11 mouse cellular contexts compared by ENCODE assay signal in genomic region chr4:126324861-126325260, GRCm38 (mm10). TPM values are rescaled to one million over a fixed set of nuclear protein-coding genes. Genes with fewer than 3 reads are reported as not detected.
A peak's percentile ranks its signal among the peaks of the same experiment; 100 is the strongest.
DNase-seq lines count a peak whose midpoint lies in the region; ATAC-seq and TF ChIP-seq lines count a peak whose summit lies in the region.
"Had no signal": no experiment of that assay in that cellular context is flagged by ENCODE, and none has a peak within 500 bp of the region (broad histone marks: within the 10 kb centered on the region; RNA-seq: fewer than 3 reads in every experiment).

No protein-coding gene starts in this region.

- peak; percentile 13 for DNase-seq in cerebellum, adult 9-10 months
- no peak for DNase-seq in cerebellum, postnatal 36 days
- DNase-seq in kidney, postnatal 0 days (ENCODE audit: low spot score): no peak
- DNase-seq in kidney, postnatal 36 days: no peak
- peak; percentile 48 for DNase-seq in forebrain, embryonic 14.5 days (ENCODE audit: low spot score)
- peak; percentile 43 for DNase-seq in midbrain, embryonic 14.5 days
- DNase-seq in urinary bladder, postnatal 36 days (ENCODE audit: low spot score in 2 of 2): no peak
- no peak for DNase-seq in retina, postnatal 1 day
- DNase-seq: kidney, adult 9 months; liver had no signal

- 39% methylated on average over 13 of the region's 13 CpGs for WGBS in kidney, postnatal 0 days
- whole genome bisulfite sequencing in forebrain, embryonic 14.5 days: 16% methylated on average over 13 of the region's 13 CpGs
- WGBS in midbrain, embryonic 14.5 days: 20% methylated on average over 13 of the region's 13 CpGs

- peaks cover 13% of the 10 kb centered on the region; the same call in 1 of the 2 replicates for H3K4me1 ChIP-seq in kidney, postnatal 0 days (replicated peaks; ENCODE audit: insufficient read depth, low read length)
- 0 out of 2 replicates have a peak, but pooled peaks cover 9% of the 10 kb centered on the region for H3K4me1 ChIP-seq in forebrain, embryonic 14.5 days (ENCODE audit: control insufficient read depth, insufficient read depth, low read length)
- peaks cover 12% of the 10 kb centered on the region for H3K4me1 ChIP-seq in midbrain, embryonic 14.5 days (ENCODE audit: control insufficient read depth, insufficient read depth, low read length)

- H3K4me2 ChIP-seq in kidney, postnatal 0 days (ENCODE audit: low read length): peak overlapping the region; percentile 52
- H3K4me2 ChIP-seq in forebrain, embryonic 14.5 days (ENCODE audit: low read length): peak overlapping the region; percentile 34
- H3K4me2 ChIP-seq in midbrain, embryonic 14.5 days (ENCODE audit: low read length): peak overlapping the region; percentile 11

- no peak for TF ChIP-seq CTCF in kidney, postnatal 0 days (IDR thresholded peaks at IDR 0.05; ENCODE audit: low read depth)

- no peaks in the 10 kb centered on the region for H3K36me3 ChIP-seq in kidney, postnatal 0 days (ENCODE audit: insufficient read depth, low read length)
- H3K36me3 ChIP-seq in forebrain, embryonic 14.5 days (ENCODE audit: control insufficient read depth, insufficient read depth, low read length): no peaks in the 10 kb centered on the region
- no peaks in the 10 kb centered on the region for H3K36me3 ChIP-seq in midbrain, embryonic 14.5 days (ENCODE audit: control insufficient read depth, insufficient read depth, low read length)

- H3K27me3 ChIP-seq in kidney, postnatal 0 days (ENCODE audit: insufficient read depth, low read length): no peaks in the 10 kb centered on the region
- no peaks in the 10 kb centered on the region; the same call in 1 of the 2 replicates for H3K27me3 ChIP-seq in forebrain, embryonic 14.5 days (replicated peaks; ENCODE audit: control insufficient read depth, insufficient read depth, low read length)
- peaks cover 7% of the 10 kb centered on the region; the same call in 1 of the 2 replicates for H3K27me3 ChIP-seq in midbrain, embryonic 14.5 days (ENCODE audit: control insufficient read depth, insufficient read depth, low read length)

- peak overlapping the region; percentile 17; the same call in 1 of the 2 replicates for H3K4me3 ChIP-seq in kidney, postnatal 0 days (replicated peaks; ENCODE audit: low read depth, low read length)
- no peak overlapping the region for H3K4me3 ChIP-seq in forebrain, embryonic 14.5 days (ENCODE audit: low read depth, low read length)
- no peak overlapping the region for H3K4me3 ChIP-seq in midbrain, embryonic 14.5 days (replicated peaks; ENCODE audit: low read depth, low read length)
- H3K4me3 ChIP-seq: myocyte had no signal

- H3K27ac ChIP-seq in kidney, postnatal 0 days: no peak overlapping the region
- no peak overlapping the region for H3K27ac ChIP-seq in forebrain, embryonic 14.5 days (ENCODE audit: low read depth, low read length)
- no peak overlapping the region for H3K27ac ChIP-seq in midbrain, embryonic 14.5 days (replicated peaks; ENCODE audit: low read depth, low read length)

- no peak for ATAC-seq in kidney, postnatal 0 days (replicated peaks; ENCODE audit: low FRiP score, low read depth)
- ATAC-seq in forebrain, embryonic 14.5 days: no peak
- no peak for ATAC-seq in midbrain, embryonic 14.5 days (ENCODE audit: low FRiP score, low TSS enrichment)

- H3K9ac ChIP-seq in kidney, postnatal 0 days (ENCODE audit: low read depth, low read length): no peak overlapping the region
- H3K9ac ChIP-seq in forebrain, embryonic 14.5 days (ENCODE audit: low read length): peak overlapping the region; percentile 32; the same call in 1 of the 2 replicates
- no peak overlapping the region for H3K9ac ChIP-seq in midbrain, embryonic 14.5 days (replicated peaks; ENCODE audit: low read length)

- no peaks in the 10 kb centered on the region for H3K9me3 ChIP-seq in kidney, postnatal 0 days (replicated peaks; ENCODE audit: low read length)
- H3K9me3 ChIP-seq in forebrain, embryonic 14.5 days (replicated peaks; ENCODE audit: control insufficient read depth, low read length): no peaks in the 10 kb centered on the region
- H3K9me3 ChIP-seq in midbrain, embryonic 14.5 days (ENCODE audit: control insufficient read depth, low read length): no peaks in the 10 kb centered on the region

RNA-seq across cellular contexts. Expression of gene Tekt2, which starts 0.6 kb away (rescaled TPM):
- 2.1 TPM in 2 replicates for polyA plus RNA-seq in kidney, postnatal 0 days (2015; fragmentation: Nextera tagmentation; extraction: Ambion mirVana)
- 9.4 and 11.1 TPM in 2 replicates for polyA plus RNA-seq in forebrain, embryonic 14.5 days (2014; fragmentation: Nextera tagmentation; extraction: Ambion mirVana)
- polyA plus RNA-seq in midbrain, embryonic 14.5 days (2014; fragmentation: Nextera tagmentation; extraction: Ambion mirVana): 7.4 and 9.7 TPM in 2 replicates

RNA-seq across cellular contexts. Expression of gene Adprhl2, which starts 3.4 kb away (rescaled TPM):
- 64.5 and 65.2 TPM in 2 replicates for polyA plus RNA-seq in kidney, postnatal 0 days (2015; fragmentation: Nextera tagmentation; extraction: Ambion mirVana)
- 53.9 and 62.4 TPM in 2 replicates for polyA plus RNA-seq in forebrain, embryonic 14.5 days (2014; fragmentation: Nextera tagmentation; extraction: Ambion mirVana)
- 64.2 and 76.6 TPM in 2 replicates for polyA plus RNA-seq in midbrain, embryonic 14.5 days (2014; fragmentation: Nextera tagmentation; extraction: Ambion mirVana)

RNA-seq across cellular contexts. Expression of gene Col8a2, which starts 38.3 kb away (rescaled TPM):
- polyA plus RNA-seq in kidney, postnatal 0 days (2015; fragmentation: Nextera tagmentation; extraction: Ambion mirVana): 7.9 and 8.1 TPM in 2 replicates
- 1.2 and 2.9 TPM in 2 replicates for polyA plus RNA-seq in forebrain, embryonic 14.5 days (2014; fragmentation: Nextera tagmentation; extraction: Ambion mirVana)
- 0.57 and 1.1 TPM in 2 replicates for polyA plus RNA-seq in midbrain, embryonic 14.5 days (2014; fragmentation: Nextera tagmentation; extraction: Ambion mirVana)

Comparison
In these comparisons a context has a peak if more than half of its experiments do, and no peak if none do; other contexts are left out.
1. DNase-seq: peak in cerebellum, adult 9-10 months (single experiment), forebrain, embryonic 14.5 days (single experiment) and midbrain, embryonic 14.5 days (single experiment); none in cerebellum, postnatal 36 days (0 of 2), kidney, postnatal 0 days (single experiment), kidney, postnatal 36 days (0 of 2), urinary bladder, postnatal 36 days (0 of 2) and retina, postnatal 1 day (single experiment).
2. Peak in every context shown above with its lines, with median percentiles within 50 percentile points of each other: H3K4me2 ChIP-seq.